Mouse (Mus musculus) adrenal gland, adult 2 months (tissue): ENCODE data around the gene Ugt1a5. TPM values are rescaled to one million over a fixed set of nuclear protein-coding genes. Genes with fewer than 3 reads are reported as not detected.
"Not testable (repeated sequence)": the region's sequence is repeated elsewhere in the genome, so short reads cannot be mapped to it uniquely, and the experiment has no call there.

Experiments
- DNase-seq: peaks from one replicate; pipeline ENCODE4 v3.0.0; 2021
- polyA plus RNA-seq: library from polyadenylated mRNA; depleted of rRNA; stranded (reverse); fragments of >200 nt; gene quantifications from 2 replicates; pipeline ENCODE4 v1.2.3, GENCODE M21; 2012
- total RNA-seq, 2 experiments: library from RNA; stranded (reverse); gene quantifications; 2 replicates each; pipeline ENCODE4 v1.2.3; 2021

Gene Ugt1a5
- total and polyA plus RNA-seq, 3 experiments, result 0.11 to 0.29 (median 0.14) TPM

- DNase-seq, result no peak
Observed at GRCm38 (mm10) chr1:88197443-88197842, 31.6 kb downstream of the Ugt1a5 start.

GRCm38 (mm10) chr1:88199996-88200395 is 34.2 kb downstream of the Ugt1a5 start:
- DNase-seq, result no peak

GRCm38 (mm10) chr1:88200456-88200855 is 34.6 kb downstream of the Ugt1a5 start, which contains the start of gene Ugt1a2:
TSS of gene Ugt1a2 (plus strand) at chr1:88200601.
- DNase-seq, result no peak

GRCm38 (mm10) chr1:88205294-88205922 is 39.6 kb downstream of the Ugt1a5 start, which contains the start of gene Dnajb3:
TSS of gene Dnajb3 (minus strand) at chr1:88205782.
- DNase-seq, result peak; percentile 90

GRCm38 (mm10) chr1:88206843-88207479 is 41.1 kb downstream of the Ugt1a5 start:
- no peak for DNase-seq

- peak; percentile 60 for DNase-seq
Observed at GRCm38 (mm10) chr1:88211812-88212211, 46.0 kb downstream of the Ugt1a5 start, which contains the start of gene Ugt1a1. TSS of gene Ugt1a1 (plus strand) at chr1:88211959.

GRCm38 (mm10) chr1:88212341-88213045 is 46.7 kb downstream of the Ugt1a5 start:
- DNase-seq, result no peak

GRCm38 (mm10) chr1:88213061-88213460 is 47.2 kb downstream of the Ugt1a5 start:
- DNase-seq, result no peak

GRCm38 (mm10) chr1:88213766-88214461 is 48.1 kb downstream of the Ugt1a5 start:
- DNase-seq, result peak; percentile 45

GRCm38 (mm10) chr1:88214462-88214952 is 48.7 kb downstream of the Ugt1a5 start:
- DNase-seq, result no peak

- DNase-seq, result no peak
Observed at GRCm38 (mm10) chr1:88215466-88216380, 49.9 kb downstream of the Ugt1a5 start.

GRCm38 (mm10) chr1:88216551-88216950 is 50.7 kb downstream of the Ugt1a5 start:
- DNase-seq, result no peak

- no peak for DNase-seq
Observed at GRCm38 (mm10) chr1:88217144-88217543, 51.3 kb downstream of the Ugt1a5 start.

- no peak for DNase-seq
Observed at GRCm38 (mm10) chr1:88217576-88217975, 51.8 kb downstream of the Ugt1a5 start.

GRCm38 (mm10) chr1:88218051-88218450 is 52.2 kb downstream of the Ugt1a5 start:
- DNase-seq, result no peak

- no peak for DNase-seq
Observed at GRCm38 (mm10) chr1:88218591-88218990, 52.8 kb downstream of the Ugt1a5 start.

- no peak for DNase-seq
Observed at GRCm38 (mm10) chr1:88219054-88219453, 53.2 kb downstream of the Ugt1a5 start.

- DNase-seq, result no peak
Observed at GRCm38 (mm10) chr1:88220336-88220735, 54.5 kb downstream of the Ugt1a5 start.

- no peak for DNase-seq
Observed at GRCm38 (mm10) chr1:88222216-88222615, 56.4 kb downstream of the Ugt1a5 start.

GRCm38 (mm10) chr1:88223011-88223515 is 57.3 kb downstream of the Ugt1a5 start:
- DNase-seq, result not testable (repeated sequence)

- no peak for DNase-seq
Observed at GRCm38 (mm10) chr1:88223591-88223990, 57.8 kb downstream of the Ugt1a5 start.
